Mouse (Mus musculus) hindbrain, embryonic 14.5 days (tissue): ENCODE results near the gene Wnk2. TPM values are rescaled to one million over a fixed set of nuclear protein-coding genes. Genes with fewer than 3 reads are reported as not detected.
A peak's percentile ranks its signal among the peaks of the same experiment; 100 is the strongest.

Source experiments
- ATAC-seq: fragments of 200-750 bp; cut with Nextera tagmentation; 2 replicates; pipeline ENCODE4 v1.8.0; 2017; ENCODE audit warnings: moderate number of reproducible peaks, mild to moderate bottlenecking, moderate TSS enrichment, moderate library complexity; ENCODE audit not compliant: low FRiP score
- DNase-seq: peaks from one replicate; pipeline ENCODE4 v3.0.0-alpha.2; 2015; ENCODE audit warnings: low spot score
- H3K27ac ChIP-seq: fragments of 300-500 bp; sonication (generic); 2 replicates; pipeline ENCODE4 v1.5.1; 2014; ENCODE audit warnings: mild to moderate bottlenecking, moderate library complexity
- H3K27me3 ChIP-seq: fragments of 300-500 bp; sonication (generic); 2 replicates; pipeline ENCODE4 v1.6.1; 2014; ENCODE audit warnings: mild to moderate bottlenecking, low read length, mixed read lengths; ENCODE audit not compliant: control insufficient read depth, insufficient read depth
- H3K36me3 ChIP-seq: fragments of 300-500 bp; sonication (generic); replicated peaks from 2 replicates; pipeline ENCODE4 v1.6.1; 2014; ENCODE audit not compliant: control insufficient read depth, insufficient read depth
- H3K4me1 ChIP-seq: fragments of 300-500 bp; sonication (generic); replicated peaks from 2 replicates; pipeline ENCODE4 v1.6.1; 2014; ENCODE audit warnings: antibody characterized with exemption, low read length, mixed read lengths; ENCODE audit not compliant: control insufficient read depth, insufficient read depth
- H3K4me2 ChIP-seq: fragments of 300-500 bp; sonication (generic); replicated peaks from 2 replicates; pipeline ENCODE4 v1.6.1; 2014; ENCODE audit warnings: mild to moderate bottlenecking, moderate library complexity
- H3K4me3 ChIP-seq: fragments of 300-500 bp; sonication (generic); replicated peaks from 2 replicates; pipeline ENCODE4 v1.5.1; 2014; ENCODE audit warnings: mild to moderate bottlenecking, low read length
- H3K9ac ChIP-seq: fragments of 300-500 bp; sonication (generic); 2 replicates; pipeline ENCODE4 v1.6.1; 2014
- H3K9me3 ChIP-seq: fragments of 300-500 bp; sonication (generic); 2 replicates; pipeline ENCODE4 v1.6.1; 2016; ENCODE audit warnings: low read length; ENCODE audit not compliant: control insufficient read depth
- WGBS: fragments of 180-500 bp; shearing (Covaris S2); extraction: QIAGEN DNeasy Blood & Tissue Kit; methylation state at CpG from one replicate; pipeline ENCODE4 v1.1.7; 2014; 5-methylcytosine and 5-hydroxymethylcytosine counted together
- polyA plus RNA-seq: library from polyadenylated mRNA; unstranded; fragments of >200 nt; fragmentation: Nextera tagmentation; extraction: Ambion mirVana; gene quantifications from 2 replicates; pipeline ENCODE4 v1.2.1, GENCODE M21; 2014

Gene Wnk2
- polyA plus RNA-seq, 1 experiment from 2014 or later, result 28.0 TPM

GRCm38 (mm10) chr13:49094667-49095066, 53.1 kb downstream of the Wnk2 start:
- H3K27ac ChIP-seq, result no peak overlapping the region
- no peaks in the 10 kb centered on the region for H3K9me3 ChIP-seq
- no peak overlapping the region for H3K4me2 ChIP-seq
- no peaks in the 10 kb centered on the region for H3K27me3 ChIP-seq
- no peak overlapping the region for H3K9ac ChIP-seq
- WGBS, result 85% methylated on average over 6 of the region's 6 CpGs
- no peaks in the 10 kb centered on the region for H3K4me1 ChIP-seq
- DNase-seq (no peak), ATAC-seq (no peak)
- no peak overlapping the region for H3K4me3 ChIP-seq
- peaks cover 89% of the 10 kb centered on the region for H3K36me3 ChIP-seq

- WGBS, result 80% methylated on average over 9 of the region's 9 CpGs
- H3K4me1 ChIP-seq, result no peaks in the 10 kb centered on the region
- no peak overlapping the region for H3K9ac ChIP-seq
- no peak overlapping the region for H3K4me3 ChIP-seq
- DNase-seq (no peak), ATAC-seq (no peak)
- H3K27me3 ChIP-seq, result no peaks in the 10 kb centered on the region
- peaks cover 91% of the 10 kb centered on the region for H3K36me3 ChIP-seq
- H3K27ac ChIP-seq, result no peak overlapping the region
- H3K9me3 ChIP-seq, result no peaks in the 10 kb centered on the region
- no peak overlapping the region for H3K4me2 ChIP-seq
Observed at GRCm38 (mm10) chr13:49093471-49093891, 54.3 kb downstream of the Wnk2 start.

GRCm38 (mm10) chr13:49092596-49092995, 55.2 kb downstream of the Wnk2 start:
- H3K9me3 ChIP-seq, result no peaks in the 10 kb centered on the region
- ATAC-seq, result no peak
- no peak overlapping the region for H3K4me3 ChIP-seq
- no peak for DNase-seq
- H3K9ac ChIP-seq, result no peak overlapping the region
- 88% methylated on average over 9 of the region's 9 CpGs for WGBS
- H3K4me1 ChIP-seq, result no peaks in the 10 kb centered on the region
- peaks cover 91% of the 10 kb centered on the region for H3K36me3 ChIP-seq
- H3K4me2 ChIP-seq, result no peak overlapping the region
- no peak overlapping the region for H3K27ac ChIP-seq
- H3K27me3 ChIP-seq, result no peaks in the 10 kb centered on the region

GRCm38 (mm10) chr13:49090176-49090575, 57.6 kb downstream of the Wnk2 start:
- Histone ChIP-seq H3K36me3 (peaks cover 88% of the 10 kb centered on the region), H3K27ac (no peak overlapping the region), H3K9me3 (no peaks in the 10 kb centered on the region), H3K4me1 (no peaks in the 10 kb centered on the region), H3K27me3 (no peaks in the 10 kb centered on the region), H3K9ac (no peak overlapping the region), H3K4me2 (no peak overlapping the region), H3K4me3 (no peak overlapping the region)
- ATAC-seq (no peak), DNase-seq (no peak)
- WGBS, result 90% methylated on average over 1 of the region's 1 CpGs

GRCm38 (mm10) chr13:49088874-49089273, 58.9 kb downstream of the Wnk2 start:
- H3K4me2 ChIP-seq, result no peak overlapping the region
- DNase-seq, result no peak
- H3K27ac ChIP-seq, result no peak overlapping the region
- no peaks in the 10 kb centered on the region for H3K9me3 ChIP-seq
- 94% methylated on average over 6 of the region's 6 CpGs for WGBS
- no peaks in the 10 kb centered on the region for H3K4me1 ChIP-seq
- H3K4me3 ChIP-seq, result no peak overlapping the region
- peaks cover 88% of the 10 kb centered on the region for H3K36me3 ChIP-seq
- no peaks in the 10 kb centered on the region for H3K27me3 ChIP-seq
- no peak for ATAC-seq
- no peak overlapping the region for H3K9ac ChIP-seq

GRCm38 (mm10) chr13:49087420-49087819, 60.4 kb downstream of the Wnk2 start:
- no peak overlapping the region for H3K27ac ChIP-seq
- 71% methylated on average over 7 of the region's 7 CpGs for WGBS
- H3K36me3 ChIP-seq, result peaks cover 88% of the 10 kb centered on the region
- no peaks in the 10 kb centered on the region for H3K27me3 ChIP-seq
- H3K4me2 ChIP-seq, result no peak overlapping the region
- no peak overlapping the region for H3K4me3 ChIP-seq
- no peak overlapping the region for H3K9ac ChIP-seq
- H3K9me3 ChIP-seq, result no peaks in the 10 kb centered on the region
- H3K4me1 ChIP-seq, result no peaks in the 10 kb centered on the region
- DNase-seq (no peak), ATAC-seq (no peak)

GRCm38 (mm10) chr13:49086431-49086830, 61.4 kb downstream of the Wnk2 start:
- 86% methylated on average over 4 of the region's 4 CpGs for WGBS
- H3K27ac ChIP-seq, result no peak overlapping the region
- no peak for DNase-seq

GRCm38 (mm10) chr13:49085211-49085610, 62.6 kb downstream of the Wnk2 start:
- no peak for ATAC-seq

More at GRCm38 (mm10) chr13:49086431-49086830, 61.4 kb downstream of the Wnk2 start:
- no peak overlapping the region for H3K9ac ChIP-seq
- no peaks in the 10 kb centered on the region for H3K4me1 ChIP-seq
- H3K9me3 ChIP-seq, result no peaks in the 10 kb centered on the region
- no peak overlapping the region for H3K4me3 ChIP-seq
- H3K36me3 ChIP-seq, result peaks cover 88% of the 10 kb centered on the region
- no peak overlapping the region for H3K4me2 ChIP-seq
- H3K27me3 ChIP-seq, result no peaks in the 10 kb centered on the region
- no peak for ATAC-seq

GRCm38 (mm10) chr13:49084781-49085180, 63.0 kb downstream of the Wnk2 start:
- Histone ChIP-seq H3K9me3 (no peaks in the 10 kb centered on the region), H3K9ac (no peak overlapping the region), H3K4me2 (no peak overlapping the region), H3K27ac (no peak overlapping the region), H3K27me3 (no peaks in the 10 kb centered on the region), H3K4me3 (no peak overlapping the region), H3K36me3 (peaks cover 86% of the 10 kb centered on the region), H3K4me1 (no peaks in the 10 kb centered on the region)
- ATAC-seq (no peak), DNase-seq (no peak)
- 90% methylated on average over 4 of the region's 4 CpGs for WGBS

More at GRCm38 (mm10) chr13:49085211-49085610, 62.6 kb downstream of the Wnk2 start:
- 92% methylated on average over 9 of the region's 9 CpGs for WGBS
- H3K27me3 ChIP-seq, result no peaks in the 10 kb centered on the region
- no peaks in the 10 kb centered on the region for H3K9me3 ChIP-seq
- no peak overlapping the region for H3K27ac ChIP-seq
- H3K9ac ChIP-seq, result no peak overlapping the region
- H3K4me1 ChIP-seq, result no peaks in the 10 kb centered on the region
- peaks cover 86% of the 10 kb centered on the region for H3K36me3 ChIP-seq
- no peak overlapping the region for H3K4me2 ChIP-seq
- no peak overlapping the region for H3K4me3 ChIP-seq
- no peak for DNase-seq

- Histone ChIP-seq H3K27ac (no peak overlapping the region), H3K4me1 (no peaks in the 10 kb centered on the region), H3K9me3 (no peaks in the 10 kb centered on the region), H3K4me2 (no peak overlapping the region), H3K4me3 (no peak overlapping the region), H3K27me3 (no peaks in the 10 kb centered on the region), H3K36me3 (peaks cover 86% of the 10 kb centered on the region), H3K9ac (no peak overlapping the region)
- 72% methylated on average over 9 of the region's 9 CpGs for WGBS
- ATAC-seq (no peak), DNase-seq (peak; percentile 32)
Observed at GRCm38 (mm10) chr13:49083941-49084340, 63.9 kb downstream of the Wnk2 start.
